Mouse (Mus musculus) liver, embryonic 14.5 days (tissue): ENCODE results near the gene Tulp2.

Experiments
- CTCF ChIP-seq: IDR thresholded peaks from 2 replicates; pipeline ENCODE4 v1.5.1; 2016; ENCODE audit warnings: antibody characterized with exemption, low read depth, control low read depth
- EP300 ChIP-seq: IDR thresholded peaks from 2 replicates; pipeline ENCODE4 v1.6.1; 2016; ENCODE audit warnings: antibody characterized with exemption, low read depth

- TF ChIP-seq CTCF (no peak), EP300 (no peak)
These were observed 32.7 kb downstream of the Tulp2 start for GRCm38 (mm10) chr7:45514411-45514810.
